Mouse (Mus musculus): ENCODE data around the gene Zfp978.
"Not testable (repeated sequence)": the region's sequence is repeated elsewhere in the genome, so short reads cannot be mapped to it uniquely, and the experiment has no call there.

Gene Zfp978

GRCm38 (mm10) chr4:147349687-147350415 is 11.3 kb upstream of the Zfp978 start:
- in situ Hi-C loops (cut with MboI, MseI) = loop anchor here (5.0 kb wide), 4 partner anchors 302 to 1198 kb away; no protein-coding TSS in a partner anchor

- in situ Hi-C loops (cut with MboI, MseI) = loop anchor here (5.0 kb wide), 2 partner anchors 302 to 1198 kb away; no protein-coding TSS in a partner anchor
Measured at GRCm38 (mm10) chr4:147350541-147350940, 10.6 kb upstream of the Zfp978 start.

GRCm38 (mm10) chr4:147351376-147351980 is 9.6 kb upstream of the Zfp978 start:
- in situ Hi-C loops (cut with MboI, MseI) = loop anchor here (5.0 kb wide), 2 partner anchors 301 to 1199 kb away; no protein-coding TSS in a partner anchor

GRCm38 (mm10) chr4:147353626-147354025 is 7.5 kb upstream of the Zfp978 start:
- in situ Hi-C loops (cut with MboI, MseI) = loop anchor here (5.0 kb wide), 2 partner anchors 299 to 1201 kb away; no protein-coding TSS in a partner anchor

- in situ Hi-C loops (cut with MboI, MseI) = not testable (repeated sequence)
Measured at GRCm38 (mm10) chr4:147356042-147356441, 5.1 kb upstream of the Zfp978 start.

GRCm38 (mm10) chr4:147357195-147357594 is 3.9 kb upstream of the Zfp978 start:
- in situ Hi-C loops (cut with MboI, MseI) = not testable (repeated sequence)

- in situ Hi-C loops (cut with MboI, MseI) = not testable (repeated sequence)
Measured at GRCm38 (mm10) chr4:147361872-147362271, 769 bp downstream of the Zfp978 start.

- in situ Hi-C loops (cut with MboI, MseI) = loop anchor here (5.0 kb wide), 1 partner anchor 1202 kb away; no protein-coding TSS in a partner anchor
Measured at GRCm38 (mm10) chr4:147369564-147369963, 8.5 kb downstream of the Zfp978 start.

GRCm38 (mm10) chr4:147383199-147383598 is 22.1 kb downstream of the Zfp978 start:
- in situ Hi-C loops (cut with MboI, MseI) = not testable (repeated sequence)

- in situ Hi-C loops (cut with MboI, MseI) = loop anchor here (5.0 kb wide), 5 partner anchors 335 to 1685 kb away; no protein-coding TSS in a partner anchor
Measured at GRCm38 (mm10) chr4:147397201-147397600, 36.1 kb downstream of the Zfp978 start.

GRCm38 (mm10) chr4:147397934-147398682 is 37.0 kb downstream of the Zfp978 start:
- in situ Hi-C loops (cut with MboI, MseI) = loop anchor here (5.0 kb wide), 5 partner anchors 336 to 1686 kb away; no protein-coding TSS in a partner anchor

- in situ Hi-C loops (cut with MboI, MseI) = loop anchor here (5.0 kb wide), 5 partner anchors 336 to 1686 kb away; no protein-coding TSS in a partner anchor
Measured at GRCm38 (mm10) chr4:147398741-147399140, 37.6 kb downstream of the Zfp978 start.

- in situ Hi-C loops (cut with MboI, MseI) = loop anchor here (5.0 kb wide), 5 partner anchors 337 to 1687 kb away; no protein-coding TSS in a partner anchor
Measured at GRCm38 (mm10) chr4:147399505-147399904, 38.4 kb downstream of the Zfp978 start.

- in situ Hi-C loops (cut with MboI, MseI) = loop anchor here (10.0 kb wide), 1 partner anchor 765 kb away; no protein-coding TSS in a partner anchor
Measured at GRCm38 (mm10) chr4:147400031-147400847, 39.1 kb downstream of the Zfp978 start.

- in situ Hi-C loops (cut with MboI, MseI) = loop anchor here (10.0 kb wide), 1 partner anchor 766 kb away; no protein-coding TSS in a partner anchor
Measured at GRCm38 (mm10) chr4:147400848-147401715, 40.0 kb downstream of the Zfp978 start.

GRCm38 (mm10) chr4:147401736-147402506 is 40.8 kb downstream of the Zfp978 start:
- in situ Hi-C loops (cut with MboI, MseI) = loop anchor here (10.0 kb wide), 1 partner anchor 767 kb away; no protein-coding TSS in a partner anchor

GRCm38 (mm10) chr4:147402507-147402890 is 41.4 kb downstream of the Zfp978 start:
- in situ Hi-C loops (cut with MboI, MseI) = loop anchor here (10.0 kb wide), 1 partner anchor 768 kb away; no protein-coding TSS in a partner anchor

GRCm38 (mm10) chr4:147403509-147403908 is 42.4 kb downstream of the Zfp978 start:
- in situ Hi-C loops (cut with MboI, MseI) = loop anchor here (10.0 kb wide), 1 partner anchor 769 kb away; no protein-coding TSS in a partner anchor
